Mouse (Mus musculus): Measurements from ENCODE around the gene Rassf1. TPM values are rescaled to one million over a fixed set of nuclear protein-coding genes. Genes with fewer than 3 reads are reported as not detected.

Rassf1 gene
- polyA plus RNA-seq, 1 experiment from 2014 or later = 52.5 TPM

- 0 out of 2 replicates have a peak overlapping the region, but pooled peaks have one; percentile 11 for H3K4me2 ChIP-seq (ENCODE audit: low read depth, low read length)
Observed at GRCm38 (mm10) chr9:107602068-107602648, 50.8 kb downstream of the Rassf1 start.

GRCm38 (mm10) chr9:107603251-107603650, 51.9 kb downstream of the Rassf1 start:
- 72% methylated on average over 6 of the region's 6 CpGs for WGBS
- no peak overlapping the region for H3K27ac ChIP-seq (ENCODE audit: low read length)
- peaks cover 62% of the 10 kb centered on the region for H3K4me1 ChIP-seq (ENCODE audit: control insufficient read depth, insufficient read depth, low read length)
- H3K9ac ChIP-seq (ENCODE audit: low read depth, low read length) = peak overlapping the region; percentile 73; the same call in 1 of the 2 replicates
- peak overlapping the region; percentile 57; the same call in 1 of the 2 replicates for H3K4me2 ChIP-seq (ENCODE audit: low read depth, low read length)
- ATAC-seq = no peak
- H3K9me3 ChIP-seq (ENCODE audit: control insufficient read depth, low read length) = no peaks in the 10 kb centered on the region
- peaks cover 2% of the 10 kb centered on the region; the same call in 1 of the 2 replicates for H3K36me3 ChIP-seq (ENCODE audit: control insufficient read depth, insufficient read depth, low read length)
- no peaks in the 10 kb centered on the region for H3K27me3 ChIP-seq (replicated peaks; ENCODE audit: control insufficient read depth, insufficient read depth, low read length)
- H3K4me3 ChIP-seq (ENCODE audit: low read length) = no peak overlapping the region

More at GRCm38 (mm10) chr9:107602068-107602648, 50.8 kb downstream of the Rassf1 start:
- peaks cover 2% of the 10 kb centered on the region; the same call in 1 of the 2 replicates for H3K36me3 ChIP-seq (ENCODE audit: control insufficient read depth, insufficient read depth, low read length)
- no peak overlapping the region for H3K4me3 ChIP-seq (ENCODE audit: low read length)
- ATAC-seq = no peak
- 13% methylated on average over 10 of the region's 10 CpGs for WGBS
- peak overlapping the region; percentile 36; the same call in 1 of the 2 replicates for H3K9ac ChIP-seq (ENCODE audit: low read depth, low read length)
- H3K27me3 ChIP-seq (replicated peaks; ENCODE audit: control insufficient read depth, insufficient read depth, low read length) = no peaks in the 10 kb centered on the region
- peaks cover 52% of the 10 kb centered on the region for H3K4me1 ChIP-seq (ENCODE audit: control insufficient read depth, insufficient read depth, low read length)
- H3K27ac ChIP-seq (ENCODE audit: low read length) = no peak overlapping the region
- no peaks in the 10 kb centered on the region for H3K9me3 ChIP-seq (ENCODE audit: control insufficient read depth, low read length)

- Histone ChIP-seq H3K27ac (ENCODE audit: low read length) (peak overlapping the region; percentile 92), H3K4me1 (ENCODE audit: control insufficient read depth, insufficient read depth, low read length) (peaks cover 61% of the 10 kb centered on the region), H3K9ac (ENCODE audit: low read depth, low read length) (peak overlapping the region; percentile 73), H3K4me3 (ENCODE audit: low read length) (peak overlapping the region; percentile 49), H3K36me3 (ENCODE audit: control insufficient read depth, insufficient read depth, low read length) (peaks cover 2% of the 10 kb centered on the region; the same call in 1 of the 2 replicates), H3K27me3 (replicated peaks; ENCODE audit: control insufficient read depth, insufficient read depth, low read length) (no peaks in the 10 kb centered on the region), H3K4me2 (ENCODE audit: low read depth, low read length) (peak overlapping the region; percentile 57), H3K9me3 (ENCODE audit: control insufficient read depth, low read length) (no peaks in the 10 kb centered on the region)
- 28% methylated on average over 23 of the region's 23 CpGs for WGBS
- ATAC-seq = peak; percentile 71
Observed at GRCm38 (mm10) chr9:107605041-107605661, 53.8 kb downstream of the Rassf1 start.

- Histone ChIP-seq H3K36me3 (ENCODE audit: control insufficient read depth, insufficient read depth, low read length) (no peaks in the 10 kb centered on the region), H3K9ac (ENCODE audit: low read depth, low read length) (peak overlapping the region; percentile 73), H3K4me1 (ENCODE audit: control insufficient read depth, insufficient read depth, low read length) (peaks cover 61% of the 10 kb centered on the region), H3K4me2 (ENCODE audit: low read depth, low read length) (peak overlapping the region; percentile 43), H3K4me3 (ENCODE audit: low read length) (peak overlapping the region; percentile 49), H3K27ac (ENCODE audit: low read length) (peak overlapping the region; percentile 92), H3K9me3 (ENCODE audit: control insufficient read depth, low read length) (no peaks in the 10 kb centered on the region), H3K27me3 (replicated peaks; ENCODE audit: control insufficient read depth, insufficient read depth, low read length) (no peaks in the 10 kb centered on the region)
- WGBS = 7% methylated on average over 9 of the region's 9 CpGs
- ATAC-seq = peak; percentile 52
Observed at GRCm38 (mm10) chr9:107606591-107606990, 55.2 kb downstream of the Rassf1 start.

- peak overlapping the region; percentile 49 for H3K4me3 ChIP-seq (ENCODE audit: low read length)
Observed at GRCm38 (mm10) chr9:107607036-107607435, 55.7 kb downstream of the Rassf1 start.

GRCm38 (mm10) chr9:107607653-107608245, 56.4 kb downstream of the Rassf1 start:
- Histone ChIP-seq H3K4me1 (ENCODE audit: control insufficient read depth, insufficient read depth, low read length) (peaks cover 60% of the 10 kb centered on the region), H3K36me3 (ENCODE audit: control insufficient read depth, insufficient read depth, low read length) (no peaks in the 10 kb centered on the region), H3K4me2 (ENCODE audit: low read depth, low read length) (peak overlapping the region; percentile 43), H3K27me3 (replicated peaks; ENCODE audit: control insufficient read depth, insufficient read depth, low read length) (no peaks in the 10 kb centered on the region), H3K4me3 (ENCODE audit: low read length) (no peak overlapping the region), H3K9ac (ENCODE audit: low read depth, low read length) (peak overlapping the region; percentile 73), H3K27ac (ENCODE audit: low read length) (peak overlapping the region; percentile 92), H3K9me3 (ENCODE audit: control insufficient read depth, low read length) (no peaks in the 10 kb centered on the region)
- 53% methylated on average over 9 of the region's 9 CpGs for WGBS
- ATAC-seq = no peak

More at GRCm38 (mm10) chr9:107607036-107607435, 55.7 kb downstream of the Rassf1 start:
- H3K4me1 ChIP-seq (ENCODE audit: control insufficient read depth, insufficient read depth, low read length) = peaks cover 62% of the 10 kb centered on the region
- no peaks in the 10 kb centered on the region for H3K36me3 ChIP-seq (ENCODE audit: control insufficient read depth, insufficient read depth, low read length)
- peak overlapping the region; percentile 43 for H3K4me2 ChIP-seq (ENCODE audit: low read depth, low read length)
- WGBS = 52% methylated on average over 2 of the region's 2 CpGs
- no peaks in the 10 kb centered on the region for H3K9me3 ChIP-seq (ENCODE audit: control insufficient read depth, low read length)
- peak overlapping the region; percentile 73 for H3K9ac ChIP-seq (ENCODE audit: low read depth, low read length)
- ATAC-seq = peak; percentile 4
- no peaks in the 10 kb centered on the region for H3K27me3 ChIP-seq (replicated peaks; ENCODE audit: control insufficient read depth, insufficient read depth, low read length)
- peak overlapping the region; percentile 92 for H3K27ac ChIP-seq (ENCODE audit: low read length)

GRCm38 (mm10) chr9:107608741-107609432, 57.5 kb downstream of the Rassf1 start, which contains the start of gene Sema3b:
TSS of gene Sema3b (minus strand) at chr9:107609229.
- peak within 1 kb of the TSS; percentile 92 for H3K27ac ChIP-seq (ENCODE audit: low read length)
- no peak for ATAC-seq

GRCm38 (mm10) chr9:107609433-107609830, 58.1 kb downstream of the Rassf1 start:
- no peaks in the 10 kb centered on the region for H3K27me3 ChIP-seq (replicated peaks; ENCODE audit: control insufficient read depth, insufficient read depth, low read length)
- H3K4me1 ChIP-seq (ENCODE audit: control insufficient read depth, insufficient read depth, low read length) = peaks cover 50% of the 10 kb centered on the region
- no peak overlapping the region for H3K4me3 ChIP-seq (ENCODE audit: low read length)
- 72% methylated on average over 4 of the region's 4 CpGs for WGBS
- ATAC-seq = no peak
- H3K9ac ChIP-seq (ENCODE audit: low read depth, low read length) = 0 out of 2 replicates have a peak overlapping the region, but pooled peaks have one; percentile 2
- no peak overlapping the region for H3K4me2 ChIP-seq (ENCODE audit: low read depth, low read length)
- no peaks in the 10 kb centered on the region; the same call in 1 of the 2 replicates for H3K36me3 ChIP-seq (ENCODE audit: control insufficient read depth, insufficient read depth, low read length)
- no peak overlapping the region; the same call in 1 of the 2 replicates for H3K27ac ChIP-seq (ENCODE audit: low read length)
- H3K9me3 ChIP-seq (ENCODE audit: control insufficient read depth, low read length) = no peaks in the 10 kb centered on the region

More at GRCm38 (mm10) chr9:107608741-107609432, 57.5 kb downstream of the Rassf1 start, which contains the start of gene Sema3b:
- WGBS = 44% methylated on average over 12 of the region's 12 CpGs
- no peaks in the 10 kb centered on the region for H3K27me3 ChIP-seq (replicated peaks; ENCODE audit: control insufficient read depth, insufficient read depth, low read length)
- H3K9me3 ChIP-seq (ENCODE audit: control insufficient read depth, low read length) = no peaks in the 10 kb centered on the region
- no peak within 1 kb of the TSS for H3K4me3 ChIP-seq (ENCODE audit: low read length)
- H3K36me3 ChIP-seq (ENCODE audit: control insufficient read depth, insufficient read depth, low read length) = no peaks in the 10 kb centered on the region
- peak within 1 kb of the TSS; percentile 24; the same call in 1 of the 2 replicates for H3K4me2 ChIP-seq (ENCODE audit: low read depth, low read length)
- peaks cover 55% of the 10 kb centered on the region for H3K4me1 ChIP-seq (ENCODE audit: control insufficient read depth, insufficient read depth, low read length)
- peak within 1 kb of the TSS; percentile 73 for H3K9ac ChIP-seq (ENCODE audit: low read depth, low read length)
